Mouse (Mus musculus) forebrain, embryonic 10.5 days (tissue): ENCODE measurements at regions not wholly inside any gene's neighbourhood (a gene's known extent, or its start where the extent isn't known, plus 50 kb on each side); places are given as distances from the start of the nearest gene placed in this dataset.
A peak's percentile ranks its signal among the peaks of the same experiment; 100 is the strongest.

Experiments
- DNase-seq: peaks from one replicate; pipeline ENCODE4 v3.0.0-alpha.2; 2017; ENCODE audit warnings: low spot score; ENCODE audit errors: extremely low spot score
- H3K27ac ChIP-seq: fragments of 300-500 bp; sonication (generic); 2 replicates; pipeline ENCODE4 v1.5.1; 2016; ENCODE audit warnings: mild to moderate bottlenecking
- H3K27me3 ChIP-seq: fragments of 300-500 bp; sonication (generic); 2 replicates; pipeline ENCODE4 v1.6.1; 2016; ENCODE audit warnings: mild to moderate bottlenecking; ENCODE audit not compliant: poor library complexity, severe bottlenecking
- H3K36me3 ChIP-seq: fragments of 300-500 bp; sonication (generic); replicated peaks from 2 replicates; pipeline ENCODE4 v1.6.1; 2016; ENCODE audit warnings: mild to moderate bottlenecking, moderate library complexity
- H3K4me1 ChIP-seq: fragments of 300-500 bp; sonication (generic); 2 replicates; pipeline ENCODE4 v1.6.1; 2016
- H3K4me3 ChIP-seq: fragments of 300-500 bp; sonication (generic); 2 replicates; pipeline ENCODE4 v1.5.1; 2016; ENCODE audit warnings: mild to moderate bottlenecking, moderate library complexity
- H3K9me3 ChIP-seq: fragments of 300-500 bp; sonication (generic); 2 replicates; pipeline ENCODE4 v1.6.1; 2016; ENCODE audit warnings: mild to moderate bottlenecking, moderate library complexity
- WGBS: fragments of 180-500 bp; shearing (Covaris S2); methylation state at CpG from one replicate; pipeline ENCODE4 v1.1.7; 2016; 5-methylcytosine and 5-hydroxymethylcytosine counted together

- 7% methylated on average over 7 of the region's 7 CpGs for WGBS
- H3K27ac ChIP-seq, result no peak overlapping the region
- H3K4me3 ChIP-seq, result no peak overlapping the region
- peaks cover 94% of the 10 kb centered on the region for H3K27me3 ChIP-seq
- H3K9me3 ChIP-seq, result no peaks in the 10 kb centered on the region
- no peaks in the 10 kb centered on the region for H3K36me3 ChIP-seq
- peak; percentile 69 for DNase-seq
- peaks cover 4% of the 10 kb centered on the region; the same call in 1 of the 2 replicates for H3K4me1 ChIP-seq
Measured at GRCm38 (mm10) chr1:77978696-77979095, 218.2 kb downstream of the Pax3 start.

- H3K4me1 ChIP-seq, result peaks cover 7% of the 10 kb centered on the region; the same call in 1 of the 2 replicates
- WGBS, result 94% methylated on average over 18 of the region's 18 CpGs
- H3K9me3 ChIP-seq, result no peaks in the 10 kb centered on the region
- H3K36me3 ChIP-seq, result no peaks in the 10 kb centered on the region
- no peak overlapping the region for H3K4me3 ChIP-seq
- no peak for DNase-seq
- H3K27me3 ChIP-seq, result peaks cover 94% of the 10 kb centered on the region
- no peak overlapping the region for H3K27ac ChIP-seq
Measured at GRCm38 (mm10) chr1:77975941-77976340, 221.0 kb downstream of the Pax3 start.

- Histone ChIP-seq H3K36me3 (no peaks in the 10 kb centered on the region), H3K9me3 (no peaks in the 10 kb centered on the region), H3K4me1 (peaks cover 7% of the 10 kb centered on the region; the same call in 1 of the 2 replicates), H3K27ac (no peak overlapping the region), H3K27me3 (peaks cover 69% of the 10 kb centered on the region), H3K4me3 (peak overlapping the region; percentile 26; the same call in 1 of the 2 replicates)
- 14% methylated on average over 9 of the region's 9 CpGs for whole genome bisulfite sequencing
- peak; percentile 64 for DNase-seq
Measured at GRCm38 (mm10) chr1:77972301-77972717, 224.6 kb downstream of the Pax3 start.

GRCm38 (mm10) chr1:77964656-77965335 lies 232.1 kb downstream of the Pax3 start:
- WGBS, result 59% methylated on average over 3 of the region's 3 CpGs
- Histone ChIP-seq H3K27me3 (no peaks in the 10 kb centered on the region), H3K27ac (no peak overlapping the region), H3K9me3 (no peaks in the 10 kb centered on the region), H3K4me3 (no peak overlapping the region), H3K36me3 (no peaks in the 10 kb centered on the region), H3K4me1 (no peaks in the 10 kb centered on the region)
- no peak for DNase-seq

- no peak for DNase-seq
- Histone ChIP-seq H3K4me1 (no peaks in the 10 kb centered on the region), H3K9me3 (no peaks in the 10 kb centered on the region), H3K27me3 (no peaks in the 10 kb centered on the region), H3K4me3 (no peak overlapping the region), H3K27ac (no peak overlapping the region), H3K36me3 (no peaks in the 10 kb centered on the region)
- 85% methylated on average over 1 of the region's 1 CpGs for whole genome bisulfite sequencing
Measured at GRCm38 (mm10) chr1:77959309-77959708, 237.6 kb downstream of the Pax3 start.

- Histone ChIP-seq H3K9me3 (no peaks in the 10 kb centered on the region), H3K36me3 (no peaks in the 10 kb centered on the region), H3K27me3 (no peaks in the 10 kb centered on the region), H3K27ac (no peak overlapping the region), H3K4me3 (no peak overlapping the region), H3K4me1 (no peaks in the 10 kb centered on the region)
- 77% methylated on average over 8 of the region's 8 CpGs for WGBS
- DNase-seq, result no peak
Measured at GRCm38 (mm10) chr1:77957156-77957767, 239.7 kb downstream of the Pax3 start.

- Histone ChIP-seq H3K27ac (no peak overlapping the region), H3K4me3 (no peak overlapping the region), H3K4me1 (peaks cover 31% of the 10 kb centered on the region), H3K27me3 (peaks cover 34% of the 10 kb centered on the region), H3K9me3 (no peaks in the 10 kb centered on the region), H3K36me3 (no peaks in the 10 kb centered on the region)
- no peak for DNase-seq
- WGBS, result 78% methylated on average over 2 of the region's 2 CpGs
Measured at GRCm38 (mm10) chr1:77947894-77948293, 249.0 kb downstream of the Pax3 start.

- Histone ChIP-seq H3K4me3 (no peak overlapping the region), H3K36me3 (no peaks in the 10 kb centered on the region), H3K4me1 (peaks cover 31% of the 10 kb centered on the region), H3K27ac (0 out of 2 replicates have a peak overlapping the region, but pooled peaks have one; percentile 25), H3K9me3 (no peaks in the 10 kb centered on the region), H3K27me3 (peaks cover 30% of the 10 kb centered on the region)
- no peak for DNase-seq
- 64% methylated on average over 2 of the region's 2 CpGs for WGBS
Measured at GRCm38 (mm10) chr1:77944327-77944645, 252.6 kb downstream of the Pax3 start.

- Histone ChIP-seq H3K36me3 (no peaks in the 10 kb centered on the region), H3K9me3 (no peaks in the 10 kb centered on the region), H3K4me1 (peaks cover 31% of the 10 kb centered on the region), H3K4me3 (no peak overlapping the region), H3K27me3 (peaks cover 30% of the 10 kb centered on the region), H3K27ac (no peak overlapping the region)
- 58% methylated on average over 14 of the region's 14 CpGs for WGBS
- peak; percentile 16 for DNase-seq
Measured at GRCm38 (mm10) chr1:77943633-77944326, 253.2 kb downstream of the Pax3 start.

- no peaks in the 10 kb centered on the region for H3K9me3 ChIP-seq
- no peaks in the 10 kb centered on the region for H3K36me3 ChIP-seq
- H3K4me3 ChIP-seq, result no peak overlapping the region
- peaks cover 31% of the 10 kb centered on the region for H3K4me1 ChIP-seq
- 5% methylated on average over 5 of the region's 5 CpGs for WGBS
- peaks cover 26% of the 10 kb centered on the region for H3K27me3 ChIP-seq
- no peak overlapping the region for H3K27ac ChIP-seq
- no peak for DNase-seq
Measured at GRCm38 (mm10) chr1:77943101-77943500, 253.8 kb downstream of the Pax3 start.

GRCm38 (mm10) chr1:77933095-77933766 lies 263.7 kb downstream of the Pax3 start:
- H3K4me1 ChIP-seq, result peaks cover 6% of the 10 kb centered on the region; the same call in 1 of the 2 replicates
- no peak for DNase-seq
- WGBS, result 87% methylated on average over 6 of the region's 6 CpGs
- H3K36me3 ChIP-seq, result no peaks in the 10 kb centered on the region
- no peaks in the 10 kb centered on the region for H3K9me3 ChIP-seq
- H3K27ac ChIP-seq, result no peak overlapping the region
- no peaks in the 10 kb centered on the region for H3K27me3 ChIP-seq
- H3K4me3 ChIP-seq, result no peak overlapping the region

GRCm38 (mm10) chr1:77932226-77932625 lies 264.7 kb downstream of the Pax3 start:
- 81% methylated on average over 5 of the region's 5 CpGs for WGBS
- Histone ChIP-seq H3K4me1 (peaks cover 6% of the 10 kb centered on the region; the same call in 1 of the 2 replicates), H3K4me3 (no peak overlapping the region), H3K36me3 (no peaks in the 10 kb centered on the region), H3K27ac (no peak overlapping the region), H3K27me3 (no peaks in the 10 kb centered on the region), H3K9me3 (no peaks in the 10 kb centered on the region)
- DNase-seq, result no peak
